Mouse (Mus musculus) neural tube, embryonic 12.5 days (tissue): ENCODE measurements at regions not wholly inside any gene's neighbourhood (a gene's known extent, or its start where the extent isn't known, plus 50 kb on each side); places are given as distances from the start of the nearest gene placed in this dataset.

Experiments
- ATAC-seq: fragments of 200-750 bp; cut with Nextera tagmentation; 2 replicates; pipeline ENCODE4 v1.8.0; 2017; ENCODE audit warnings: low read depth, mild to moderate bottlenecking, moderate TSS enrichment, moderate library complexity; ENCODE audit not compliant: low FRiP score
- H3K27ac ChIP-seq: fragments of 300-500 bp; sonication (generic); 2 replicates; pipeline ENCODE4 v1.5.1; 2016
- H3K27me3 ChIP-seq: fragments of 300-500 bp; sonication (generic); replicated peaks from 2 replicates; pipeline ENCODE4 v1.6.1; 2016; ENCODE audit warnings: mild to moderate bottlenecking
- H3K36me3 ChIP-seq: fragments of 300-500 bp; sonication (generic); 2 replicates; pipeline ENCODE4 v1.6.1; 2016; ENCODE audit warnings: mild to moderate bottlenecking
- H3K4me1 ChIP-seq: fragments of 300-500 bp; sonication (generic); 2 replicates; pipeline ENCODE4 v1.6.1; 2016
- H3K4me2 ChIP-seq: fragments of 300-500 bp; sonication (generic); replicated peaks from 2 replicates; pipeline ENCODE4 v1.6.1; 2016; ENCODE audit warnings: mild to moderate bottlenecking
- H3K4me3 ChIP-seq: fragments of 300-500 bp; sonication (generic); 2 replicates; pipeline ENCODE4 v1.5.1; 2016
- H3K9ac ChIP-seq: fragments of 300-500 bp; sonication (generic); 2 replicates; pipeline ENCODE4 v1.6.1; 2016; ENCODE audit warnings: mild to moderate bottlenecking
- H3K9me3 ChIP-seq: fragments of 300-500 bp; sonication (generic); 2 replicates; pipeline ENCODE4 v1.6.1; 2016; ENCODE audit warnings: mild to moderate bottlenecking
- WGBS: fragments of 180-500 bp; shearing (Covaris S2); methylation state at CpG from one replicate; pipeline ENCODE4 v1.1.7; 2016; 5-methylcytosine and 5-hydroxymethylcytosine counted together

DNA sequence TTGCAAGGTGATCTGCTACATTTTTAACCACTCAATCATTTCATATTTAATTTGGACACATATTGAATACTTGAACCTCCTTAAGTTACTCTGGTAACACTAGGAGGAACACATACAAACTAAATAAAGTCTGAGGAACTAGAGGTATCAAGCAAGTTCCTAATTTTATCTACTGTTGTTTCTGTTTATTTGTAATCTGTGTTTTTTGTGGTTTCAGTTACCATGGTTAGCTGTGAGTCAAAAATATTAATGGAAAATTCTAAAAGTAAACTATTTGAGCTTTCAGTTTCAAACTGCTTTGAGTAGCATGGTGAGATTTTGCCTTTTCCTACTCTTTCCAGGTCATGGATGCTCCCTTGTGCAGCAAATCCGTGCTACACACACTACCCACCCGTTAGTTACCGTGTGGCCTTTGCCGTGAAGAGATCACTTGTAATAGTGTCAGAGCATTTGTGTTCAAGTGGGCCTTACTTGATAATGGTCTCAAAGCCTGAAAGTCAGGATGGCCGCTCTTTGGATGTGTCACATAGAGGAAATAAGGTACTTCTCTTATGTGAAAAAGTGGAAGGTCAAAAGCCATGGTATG is 177.0 kb upstream of the Stt3b start:
- 92% methylated on average over 5 of the region's 5 CpGs for WGBS
- Histone ChIP-seq H3K4me3 (no peak overlapping the region), H3K9ac (no peak overlapping the region), H3K4me1 (no peaks in the 10 kb centered on the region), H3K27me3 (no peaks in the 10 kb centered on the region), H3K27ac (no peak overlapping the region), H3K36me3 (no peaks in the 10 kb centered on the region), H3K9me3 (no peaks in the 10 kb centered on the region), H3K4me2 (no peak overlapping the region)
- ATAC-seq = no peak

DNA sequence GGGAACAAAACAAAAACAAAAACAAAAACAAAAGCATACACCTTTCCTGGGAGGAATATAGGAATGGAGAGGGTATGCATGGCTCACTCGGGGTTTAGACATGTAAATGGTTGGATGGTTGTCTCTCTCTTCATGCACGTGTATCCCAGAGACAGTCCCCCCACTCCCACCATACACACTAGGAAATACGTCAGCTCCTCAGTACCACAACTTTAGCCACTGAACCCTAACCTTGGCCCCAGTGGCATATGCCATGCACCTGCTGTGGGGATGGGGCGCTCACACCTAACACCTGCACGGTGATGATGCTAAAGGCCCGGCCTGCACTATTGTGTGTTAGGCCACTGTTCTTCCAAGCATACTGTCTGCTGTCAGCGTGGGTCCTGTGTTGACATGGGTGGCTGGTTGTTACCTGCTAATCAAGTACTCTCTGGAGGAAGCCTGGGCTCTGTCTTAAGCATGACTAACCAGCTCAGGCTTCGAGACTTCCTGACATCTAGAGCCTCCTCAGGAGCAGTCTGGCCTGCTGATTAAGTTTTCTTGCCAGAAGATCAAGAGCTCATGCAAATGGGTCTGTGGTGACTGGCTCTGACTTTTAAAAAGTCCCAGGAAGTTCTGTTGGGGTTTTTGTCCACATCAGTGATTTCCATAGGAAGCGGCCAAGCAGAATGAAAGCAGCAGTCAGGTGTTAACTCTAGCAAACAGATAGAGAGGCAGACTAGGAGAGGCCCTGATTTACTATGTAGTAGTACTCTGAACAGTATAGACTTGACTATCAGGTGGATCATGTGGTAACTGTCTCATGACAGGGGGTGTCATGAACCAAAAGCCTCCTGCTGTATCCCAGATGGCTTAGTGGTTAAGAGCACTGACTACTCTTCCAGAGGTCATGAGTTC is 178.9 kb upstream of the Stt3b start:
- H3K9ac ChIP-seq = no peak overlapping the region
- H3K4me3 ChIP-seq = no peak overlapping the region
- no peak for ATAC-seq
- H3K27ac ChIP-seq = no peak overlapping the region
- no peaks in the 10 kb centered on the region for H3K9me3 ChIP-seq
- no peaks in the 10 kb centered on the region for H3K36me3 ChIP-seq
- no peaks in the 10 kb centered on the region for H3K4me1 ChIP-seq
- whole genome bisulfite sequencing = 88% methylated on average over 9 of the region's 9 CpGs
- H3K4me2 ChIP-seq = no peak overlapping the region
- H3K27me3 ChIP-seq = no peaks in the 10 kb centered on the region

DNA sequence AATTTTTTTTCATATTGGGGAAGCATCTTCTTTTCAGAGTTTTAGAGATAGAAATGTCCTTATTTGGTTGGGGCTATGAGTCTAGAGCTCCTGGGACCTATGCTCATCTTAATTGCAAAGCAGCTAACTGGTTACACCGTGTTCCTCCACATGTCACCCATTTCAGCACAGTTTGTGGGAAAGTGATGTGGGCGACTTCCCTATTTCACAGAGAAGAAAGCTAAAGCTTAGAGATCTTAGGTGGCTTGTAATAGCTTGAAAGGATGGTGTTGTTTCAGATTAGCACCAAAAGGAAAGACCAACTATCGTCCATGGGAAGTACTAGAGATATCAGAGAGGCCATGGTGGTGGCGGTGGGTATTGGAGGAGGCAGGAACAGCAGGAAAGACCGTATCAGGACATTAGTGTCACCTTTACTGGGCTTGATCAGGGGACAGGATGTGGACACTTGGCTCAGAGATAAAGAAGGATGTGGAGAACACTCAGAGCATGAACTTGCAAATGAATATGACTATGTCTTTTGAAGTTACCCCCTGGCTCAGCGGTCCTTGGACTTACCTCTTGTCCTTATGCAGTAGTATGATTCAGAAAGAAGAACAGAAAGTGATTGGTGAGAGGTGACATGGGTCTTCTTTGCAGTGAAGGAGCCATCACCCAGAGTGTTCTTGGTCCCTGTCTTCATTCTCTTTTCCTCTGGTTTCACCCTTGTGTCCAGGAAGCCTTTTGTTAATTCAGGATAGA is 182.4 kb upstream of the Stt3b start:
- no peaks in the 10 kb centered on the region for H3K9me3 ChIP-seq
- H3K27me3 ChIP-seq = no peaks in the 10 kb centered on the region
- no peak overlapping the region for H3K27ac ChIP-seq
- H3K4me2 ChIP-seq = no peak overlapping the region
- no peak overlapping the region for H3K9ac ChIP-seq
- no peaks in the 10 kb centered on the region for H3K36me3 ChIP-seq
- no peak overlapping the region for H3K4me3 ChIP-seq
- no peaks in the 10 kb centered on the region for H3K4me1 ChIP-seq
- 91% methylated on average over 6 of the region's 6 CpGs for WGBS
- no peak for ATAC-seq

DNA sequence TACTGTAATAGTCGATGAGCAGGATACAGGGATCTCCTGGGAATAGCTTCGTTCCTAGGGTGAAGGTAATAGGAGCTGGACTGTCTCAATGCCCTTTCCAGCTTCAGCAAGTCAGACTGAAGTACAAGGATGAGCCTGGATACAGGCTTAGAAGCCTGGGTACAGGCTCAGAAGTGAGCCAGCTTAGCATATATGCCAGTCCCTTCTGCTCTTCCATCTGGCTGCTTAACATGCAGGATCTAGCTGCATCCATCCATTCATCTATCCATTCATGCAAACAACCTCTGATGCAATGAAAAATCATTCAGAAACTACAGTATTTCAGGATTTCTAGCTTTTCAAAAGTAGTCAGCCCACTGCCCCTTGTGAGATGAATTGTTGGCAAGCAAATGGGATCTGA is 183.5 kb upstream of the Stt3b start:
- H3K9me3 ChIP-seq = no peaks in the 10 kb centered on the region
- no peak overlapping the region for H3K9ac ChIP-seq
- no peak for ATAC-seq
- no peaks in the 10 kb centered on the region for H3K4me1 ChIP-seq
- H3K4me2 ChIP-seq = no peak overlapping the region
- H3K36me3 ChIP-seq = no peaks in the 10 kb centered on the region
- H3K27me3 ChIP-seq = no peaks in the 10 kb centered on the region
- 92% methylated on average over 2 of the region's 2 CpGs for WGBS
- H3K4me3 ChIP-seq = no peak overlapping the region
- H3K27ac ChIP-seq = no peak overlapping the region

DNA sequence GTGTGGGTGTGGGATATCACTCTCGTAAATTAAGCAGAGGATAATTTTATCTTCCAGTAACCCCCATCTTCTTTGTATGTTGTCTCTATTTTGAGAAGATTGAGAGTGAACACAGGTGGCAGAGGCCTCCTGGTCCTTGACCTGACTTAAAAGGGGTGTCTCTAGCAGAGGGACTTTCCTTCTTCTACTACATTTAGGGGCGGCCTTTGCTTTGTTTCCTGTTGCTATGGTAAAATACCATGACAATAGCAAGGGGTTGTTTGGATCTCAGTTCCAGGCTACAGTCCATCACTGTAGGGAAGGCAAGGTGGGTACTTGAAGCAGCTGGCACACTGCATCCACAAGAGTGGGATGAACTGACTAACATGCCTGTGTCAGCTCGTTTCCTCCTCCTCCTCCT is 189.3 kb upstream of the Stt3b start:
- Histone ChIP-seq H3K36me3 (no peaks in the 10 kb centered on the region), H3K9me3 (no peaks in the 10 kb centered on the region), H3K27ac (no peak overlapping the region), H3K4me2 (no peak overlapping the region), H3K4me3 (no peak overlapping the region), H3K4me1 (no peaks in the 10 kb centered on the region), H3K27me3 (no peaks in the 10 kb centered on the region), H3K9ac (no peak overlapping the region)
- WGBS = 52% methylated on average over 3 of the region's 3 CpGs
- ATAC-seq = no peak

DNA sequence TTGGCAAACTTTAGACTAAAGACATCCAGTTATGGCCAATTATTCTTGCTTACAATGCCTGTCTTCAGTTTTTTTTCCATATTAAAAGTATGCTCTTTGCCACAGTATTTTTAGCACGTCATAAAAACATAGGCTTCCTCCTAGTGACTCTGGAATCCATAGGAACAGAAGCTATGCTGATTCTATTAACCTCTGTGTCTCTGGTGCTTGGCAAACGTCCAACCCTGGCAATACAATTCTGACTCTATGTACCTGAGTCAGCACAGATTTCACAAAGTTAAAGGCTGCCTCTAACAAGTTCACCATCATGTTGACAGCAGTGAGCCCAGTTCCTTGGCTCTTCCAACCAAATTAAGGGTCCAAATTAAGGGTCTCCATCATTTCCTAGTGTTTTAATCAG is 194.6 kb upstream of the Stt3b start:
- ATAC-seq = no peak
- no peaks in the 10 kb centered on the region for H3K36me3 ChIP-seq
- no peak overlapping the region for H3K9ac ChIP-seq
- H3K27me3 ChIP-seq = no peaks in the 10 kb centered on the region
- H3K9me3 ChIP-seq = no peaks in the 10 kb centered on the region
- H3K4me3 ChIP-seq = no peak overlapping the region
- WGBS = 64% methylated on average over 2 of the region's 2 CpGs
- H3K4me1 ChIP-seq = no peaks in the 10 kb centered on the region
- no peak overlapping the region for H3K27ac ChIP-seq
- H3K4me2 ChIP-seq = no peak overlapping the region

DNA sequence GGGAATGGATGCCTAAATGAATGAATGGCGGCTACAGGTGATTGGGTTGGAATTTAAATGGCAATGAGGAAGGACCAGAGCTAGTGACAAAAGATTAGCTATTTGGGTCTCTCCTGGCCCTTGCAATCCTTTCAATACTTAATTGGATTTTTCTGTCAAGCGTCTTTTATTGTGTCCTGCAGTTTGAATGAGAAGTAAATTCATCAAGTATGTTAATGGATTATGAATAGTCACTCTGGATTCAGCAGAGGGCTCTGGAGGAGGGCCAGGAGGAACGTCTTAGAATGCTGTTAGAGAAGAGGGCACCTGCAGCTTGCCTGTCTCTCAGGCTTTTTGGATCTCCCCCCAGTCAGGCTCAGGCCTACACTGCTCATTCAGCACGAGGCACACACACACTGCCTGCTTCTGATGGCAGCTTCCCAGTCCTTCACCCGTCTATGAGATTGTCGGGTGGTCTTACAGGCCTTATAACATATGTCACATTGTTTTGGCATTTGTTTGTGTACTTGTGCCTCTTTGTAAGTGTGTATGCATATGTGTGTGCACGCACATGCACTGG is 197.0 kb upstream of the Stt3b start:
- Histone ChIP-seq H3K27me3 (no peaks in the 10 kb centered on the region), H3K9me3 (no peaks in the 10 kb centered on the region), H3K4me2 (no peak overlapping the region), H3K27ac (no peak overlapping the region), H3K36me3 (no peaks in the 10 kb centered on the region), H3K9ac (no peak overlapping the region), H3K4me3 (no peak overlapping the region), H3K4me1 (no peaks in the 10 kb centered on the region)
- no peak for ATAC-seq
- 77% methylated on average over 7 of the region's 7 CpGs for WGBS

DNA sequence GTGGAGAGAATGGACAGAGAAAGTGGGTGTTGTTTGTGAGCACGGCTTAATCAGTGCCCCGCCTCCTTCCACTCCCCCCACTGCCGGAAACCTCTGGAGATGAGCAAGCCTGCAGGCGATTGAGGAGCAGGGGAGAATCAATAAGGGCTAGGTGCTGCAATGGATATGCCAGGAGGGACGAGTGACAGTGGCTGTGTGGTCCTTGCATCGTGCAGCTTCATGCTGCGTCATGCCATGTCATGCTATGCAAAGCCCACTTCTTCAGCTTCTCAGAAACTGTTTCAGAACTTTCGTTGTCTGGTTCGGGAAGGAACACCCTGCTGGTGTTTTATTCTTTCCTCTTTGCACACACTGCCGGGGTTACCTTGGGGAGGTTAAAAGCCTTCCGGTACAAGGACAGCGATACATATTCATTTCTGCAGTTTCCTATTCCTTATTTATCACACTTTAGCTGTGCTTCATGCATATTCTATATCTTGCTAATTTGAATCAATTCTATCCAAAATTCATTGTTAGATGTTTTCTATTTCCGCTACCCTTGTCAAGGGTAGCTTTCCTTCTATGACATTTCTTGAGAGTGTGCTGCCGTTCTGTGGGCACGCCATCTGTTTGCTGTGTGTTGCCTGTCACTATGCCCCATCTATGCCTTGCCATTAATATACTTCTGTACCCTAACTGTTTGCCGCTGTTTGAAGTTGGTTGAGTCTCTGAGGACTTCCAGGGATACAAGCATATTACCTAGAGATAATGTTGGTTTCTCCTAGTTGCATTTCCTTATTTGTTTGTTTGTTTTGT is 202.8 kb upstream of the Stt3b start:
- no peaks in the 10 kb centered on the region for H3K4me1 ChIP-seq
- no peak overlapping the region for H3K4me2 ChIP-seq
- no peaks in the 10 kb centered on the region for H3K36me3 ChIP-seq
- no peak overlapping the region for H3K4me3 ChIP-seq
- H3K9me3 ChIP-seq = peaks cover 14% of the 10 kb centered on the region
- no peak overlapping the region for H3K27ac ChIP-seq
- no peak for ATAC-seq
- 72% methylated on average over 16 of the region's 16 CpGs for WGBS
- H3K27me3 ChIP-seq = no peaks in the 10 kb centered on the region
- H3K9ac ChIP-seq = no peak overlapping the region

DNA sequence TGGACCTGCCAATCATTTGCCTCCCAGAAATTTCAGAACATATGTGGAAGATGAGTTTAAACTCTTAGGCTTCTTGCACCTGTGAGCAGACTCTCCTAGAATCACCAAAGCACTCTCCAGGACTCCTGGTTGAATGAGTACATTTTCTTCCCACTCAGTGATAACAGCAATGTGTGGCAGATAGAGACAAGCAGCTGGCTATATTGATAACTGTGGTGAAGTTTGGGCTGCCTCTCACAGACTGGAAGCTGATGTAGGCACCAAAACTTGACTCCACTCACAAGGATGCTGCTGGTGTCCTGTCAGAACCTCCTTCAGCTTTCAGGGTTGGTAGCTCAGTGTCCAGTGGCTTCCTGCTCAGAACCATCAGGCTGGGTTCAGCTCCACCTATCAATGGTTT is 207.7 kb upstream of the Stt3b start:
- H3K9me3 ChIP-seq = peaks cover 14% of the 10 kb centered on the region
- H3K4me3 ChIP-seq = no peak overlapping the region
- no peak for ATAC-seq
- no peak overlapping the region for H3K4me2 ChIP-seq
- H3K9ac ChIP-seq = no peak overlapping the region
- no peaks in the 10 kb centered on the region for H3K27me3 ChIP-seq
- H3K27ac ChIP-seq = no peak overlapping the region
- H3K4me1 ChIP-seq = no peaks in the 10 kb centered on the region
- no peaks in the 10 kb centered on the region for H3K36me3 ChIP-seq

DNA sequence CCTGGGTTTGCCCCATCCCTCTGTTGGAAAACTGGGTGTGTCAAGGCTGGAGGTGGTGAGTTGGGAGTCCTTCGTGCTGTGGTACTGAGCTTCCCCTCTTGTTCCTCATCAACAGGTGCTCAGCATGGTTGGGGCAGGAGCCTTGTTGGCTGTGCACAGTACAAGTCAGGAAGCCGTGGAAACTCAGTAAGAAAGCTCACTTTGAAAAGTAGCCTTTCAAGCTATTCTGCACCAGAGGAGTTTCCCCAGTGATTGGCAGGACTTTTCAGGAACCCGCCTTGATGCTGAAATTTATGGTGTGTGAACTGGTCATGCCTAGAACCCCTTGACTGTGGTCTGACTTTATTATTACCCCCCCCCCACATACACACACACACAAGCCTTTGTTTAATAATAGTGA is 213.9 kb upstream of the Stt3b start:
- H3K9ac ChIP-seq = no peak overlapping the region
- no peaks in the 10 kb centered on the region for H3K36me3 ChIP-seq
- WGBS = 45% methylated on average over 3 of the region's 3 CpGs
- peaks cover 10% of the 10 kb centered on the region for H3K4me1 ChIP-seq
- H3K9me3 ChIP-seq = no peaks in the 10 kb centered on the region
- H3K27ac ChIP-seq = no peak overlapping the region
- no peak overlapping the region for H3K4me3 ChIP-seq
- H3K27me3 ChIP-seq = no peaks in the 10 kb centered on the region
- no peak overlapping the region for H3K4me2 ChIP-seq
- ATAC-seq = no peak

DNA sequence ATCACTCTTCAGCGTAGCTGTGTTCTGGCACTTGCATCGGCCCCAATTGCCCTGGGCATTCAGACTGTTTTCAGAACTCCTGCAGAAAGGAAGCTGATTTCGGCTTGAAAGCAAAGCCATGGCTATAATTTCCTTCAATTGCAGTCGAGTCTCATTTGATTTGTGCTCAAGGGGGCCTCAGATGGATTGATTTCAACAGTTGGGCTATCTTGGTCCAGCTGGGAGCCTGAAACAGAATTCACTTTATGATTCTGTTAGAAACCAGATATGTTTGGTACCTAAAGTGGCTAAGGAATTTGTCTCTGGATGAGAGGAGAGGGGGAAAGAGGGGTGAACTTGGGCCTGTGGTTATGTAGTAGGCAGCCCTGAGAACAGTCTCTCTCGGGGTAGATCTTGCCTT is 214.4 kb upstream of the Stt3b start:
- Histone ChIP-seq H3K4me3 (no peak overlapping the region), H3K36me3 (no peaks in the 10 kb centered on the region), H3K27me3 (no peaks in the 10 kb centered on the region), H3K4me2 (no peak overlapping the region), H3K9ac (no peak overlapping the region), H3K4me1 (peaks cover 10% of the 10 kb centered on the region), H3K27ac (no peak overlapping the region), H3K9me3 (no peaks in the 10 kb centered on the region)
- ATAC-seq = no peak
- WGBS = 40% methylated on average over 5 of the region's 5 CpGs

DNA sequence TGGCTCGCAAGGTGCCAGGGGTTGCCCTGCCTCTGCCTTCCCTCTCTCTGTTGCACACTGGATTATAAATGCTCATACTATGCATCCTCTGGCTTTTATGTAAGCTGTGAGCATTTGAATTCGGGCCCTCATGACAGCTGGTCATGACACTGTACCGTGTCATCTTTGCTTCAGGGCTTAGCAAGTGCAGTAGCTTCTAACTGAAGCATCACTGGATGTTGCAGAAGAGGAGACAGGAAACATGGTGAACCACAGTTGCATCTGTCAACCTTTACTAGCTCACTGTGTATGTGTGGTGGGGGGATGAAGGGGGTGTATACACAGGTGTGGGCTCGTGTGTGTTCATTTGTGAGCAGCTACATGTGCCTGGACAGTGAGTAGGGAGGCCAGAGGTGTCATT is 216.1 kb upstream of the Stt3b start:
- peaks cover 10% of the 10 kb centered on the region for H3K4me1 ChIP-seq
- no peak overlapping the region for H3K4me2 ChIP-seq
- no peak overlapping the region for H3K4me3 ChIP-seq
- WGBS = 91% methylated on average over 4 of the region's 4 CpGs
- H3K9ac ChIP-seq = no peak overlapping the region
- no peaks in the 10 kb centered on the region for H3K9me3 ChIP-seq
- no peaks in the 10 kb centered on the region for H3K36me3 ChIP-seq
- no peaks in the 10 kb centered on the region for H3K27me3 ChIP-seq
- ATAC-seq = no peak
- no peak overlapping the region for H3K27ac ChIP-seq
